Mouse (Mus musculus): ENCODE measurements around the gene Blm.

Gene Blm

DNA sequence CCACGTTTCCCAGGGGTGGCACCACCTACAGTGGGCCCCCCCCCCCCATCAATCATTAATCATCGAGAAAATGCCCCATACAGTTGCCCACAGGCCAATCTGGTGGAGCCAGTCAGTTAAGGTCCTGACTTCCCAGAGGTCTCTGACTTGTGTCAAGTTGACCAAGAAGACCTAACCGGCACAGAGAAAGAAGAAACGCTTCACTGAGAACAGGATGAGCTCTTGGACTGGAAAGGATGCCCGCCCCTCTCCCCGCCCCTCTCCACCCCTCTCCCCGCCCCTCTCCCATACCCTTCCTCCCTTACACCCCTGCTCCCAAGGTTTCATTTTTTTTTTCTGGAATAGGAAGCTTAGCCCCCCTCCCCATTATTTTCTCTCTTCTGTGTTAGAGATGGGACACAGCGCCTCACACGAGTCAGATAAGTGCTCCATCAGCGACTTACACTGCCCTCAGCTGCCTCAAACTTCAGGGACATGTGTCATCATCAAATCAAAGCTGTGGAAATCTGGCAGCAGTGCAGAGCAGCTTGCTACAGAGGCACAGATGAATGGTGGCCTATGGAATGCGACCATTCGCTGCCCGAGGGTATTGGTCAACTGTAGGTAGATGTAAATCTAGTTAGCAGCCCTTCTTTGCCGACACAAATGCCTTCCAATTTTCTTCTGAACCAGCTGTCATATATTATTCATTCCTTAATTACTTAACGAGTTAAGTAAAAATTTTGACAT, 95.7 kb downstream of the Blm start:
- DNase-seq (ENCODE audit: low spot score), result no peak

DNA sequence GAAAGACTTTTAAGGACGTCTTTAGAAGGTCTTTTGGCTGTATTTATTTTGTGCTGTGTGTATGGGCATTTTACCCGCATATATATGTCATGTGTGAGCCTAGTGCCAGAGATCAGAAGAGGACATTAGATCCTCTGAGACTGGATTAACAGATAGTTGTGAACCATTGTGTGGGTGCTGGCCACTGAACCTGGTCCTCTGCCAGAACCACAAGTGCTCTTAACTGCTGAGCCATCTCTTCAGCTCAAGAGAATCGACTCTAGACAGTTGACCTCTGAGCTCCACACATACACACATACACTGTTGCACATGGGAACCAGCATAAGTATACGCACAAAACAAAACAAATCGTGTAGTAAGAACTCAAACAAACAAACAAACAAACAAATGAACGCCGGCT, 98.3 kb downstream of the Blm start:
- DNase-seq (ENCODE audit: low spot score), result no peak

DNA sequence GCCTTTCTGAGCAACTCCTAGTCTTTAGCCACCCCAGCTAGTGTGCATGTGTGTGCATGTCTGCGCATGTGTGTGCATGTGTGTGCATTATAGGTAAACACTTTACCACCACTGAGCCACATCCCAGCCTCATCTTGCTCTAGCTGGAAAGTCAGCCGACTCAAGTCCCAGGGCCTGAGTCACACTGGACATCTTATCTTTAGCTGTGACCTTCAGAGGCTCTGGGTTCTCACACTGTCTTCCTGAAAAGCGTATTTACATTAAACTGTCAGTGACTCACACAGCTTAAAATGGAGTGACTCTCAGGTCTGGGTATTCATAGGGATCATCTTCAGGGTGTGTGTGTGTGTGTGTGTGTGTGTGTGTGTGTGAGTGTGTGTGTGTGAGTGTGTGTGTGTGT, 99.3 kb downstream of the Blm start:
- no peak for DNase-seq (ENCODE audit: low spot score)

DNA sequence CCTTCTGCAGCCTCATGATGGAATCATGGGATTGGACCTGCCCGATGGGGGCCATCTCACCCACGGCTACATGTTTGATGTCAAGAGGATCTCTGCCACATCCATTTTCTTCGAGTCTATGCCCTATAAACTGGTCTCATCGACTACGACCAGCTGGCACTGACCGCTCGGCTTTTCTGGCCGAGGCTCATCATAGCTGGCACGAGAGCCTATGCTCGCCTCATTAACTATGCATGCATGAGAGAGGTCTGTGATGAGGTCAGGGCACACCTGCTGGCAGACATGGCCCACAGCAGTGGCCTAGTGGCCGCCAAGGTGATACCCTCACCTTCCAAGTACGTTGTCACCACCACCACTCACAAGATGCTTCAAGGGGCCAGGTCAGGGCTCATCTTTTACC, 105.3 kb downstream of the Blm start:
- DNase-seq (ENCODE audit: low spot score), result no peak

DNA sequence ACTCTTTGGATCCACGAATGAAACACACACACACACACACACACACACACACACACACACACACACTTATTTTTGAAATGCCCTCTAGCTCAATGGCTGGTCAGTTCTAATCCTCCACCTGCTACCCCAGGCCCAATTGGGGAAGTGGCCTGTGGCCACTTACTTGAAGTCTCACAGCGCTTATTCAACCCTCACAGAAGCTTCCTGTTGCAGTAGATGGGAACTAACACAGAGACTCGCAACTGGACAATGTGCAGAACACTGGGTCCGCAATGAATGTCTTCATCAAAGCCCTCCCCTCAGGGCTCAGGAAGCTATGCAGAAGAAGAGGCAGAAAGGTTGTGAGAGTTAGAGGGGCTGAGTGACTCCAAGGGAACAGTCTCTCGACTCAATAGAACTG, 107.2 kb downstream of the Blm start:
- no peak for DNase-seq (ENCODE audit: low spot score)

DNA sequence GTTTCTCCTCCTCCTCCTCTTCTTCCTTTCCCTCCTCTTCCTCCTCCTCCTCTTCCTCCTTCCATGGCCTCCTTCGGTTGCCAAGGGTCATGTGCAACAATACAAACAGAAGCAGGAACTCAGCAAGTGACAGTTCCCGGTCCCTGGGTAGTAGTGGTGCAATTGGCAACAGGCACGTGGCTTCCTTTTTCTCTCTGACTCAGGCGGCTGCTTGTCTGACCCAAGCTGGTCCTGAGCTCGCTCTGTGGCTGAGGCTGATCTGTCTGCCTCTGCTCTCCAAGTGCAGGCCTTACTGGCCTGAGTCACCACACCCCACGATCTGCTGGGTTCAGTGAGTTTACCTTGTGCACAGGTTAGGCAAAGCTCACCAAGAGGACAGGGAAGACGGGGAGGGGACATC, 108.6 kb downstream of the Blm start:
- DNase-seq (ENCODE audit: low spot score), result no peak

DNA sequence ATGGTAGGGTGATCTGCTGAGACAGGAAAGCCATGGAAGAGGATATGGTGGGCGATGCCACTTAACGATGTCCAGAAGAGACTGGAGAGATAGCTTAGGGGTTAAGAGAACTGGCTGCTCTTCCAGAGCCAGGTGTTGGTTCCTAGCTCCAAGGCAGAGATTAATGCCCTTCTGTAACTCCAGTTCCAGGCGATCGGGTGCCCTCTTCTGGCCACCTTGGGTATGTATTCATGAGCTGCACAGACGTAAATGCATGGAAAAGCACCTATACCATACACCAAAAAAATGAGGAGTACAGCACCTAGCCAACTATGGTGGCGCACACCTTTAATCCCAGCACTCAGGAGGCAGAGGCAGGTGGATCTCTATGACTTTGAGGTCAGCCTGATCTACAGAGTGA, 110.2 kb downstream of the Blm start:
- DNase-seq (ENCODE audit: low spot score), result no peak

DNA sequence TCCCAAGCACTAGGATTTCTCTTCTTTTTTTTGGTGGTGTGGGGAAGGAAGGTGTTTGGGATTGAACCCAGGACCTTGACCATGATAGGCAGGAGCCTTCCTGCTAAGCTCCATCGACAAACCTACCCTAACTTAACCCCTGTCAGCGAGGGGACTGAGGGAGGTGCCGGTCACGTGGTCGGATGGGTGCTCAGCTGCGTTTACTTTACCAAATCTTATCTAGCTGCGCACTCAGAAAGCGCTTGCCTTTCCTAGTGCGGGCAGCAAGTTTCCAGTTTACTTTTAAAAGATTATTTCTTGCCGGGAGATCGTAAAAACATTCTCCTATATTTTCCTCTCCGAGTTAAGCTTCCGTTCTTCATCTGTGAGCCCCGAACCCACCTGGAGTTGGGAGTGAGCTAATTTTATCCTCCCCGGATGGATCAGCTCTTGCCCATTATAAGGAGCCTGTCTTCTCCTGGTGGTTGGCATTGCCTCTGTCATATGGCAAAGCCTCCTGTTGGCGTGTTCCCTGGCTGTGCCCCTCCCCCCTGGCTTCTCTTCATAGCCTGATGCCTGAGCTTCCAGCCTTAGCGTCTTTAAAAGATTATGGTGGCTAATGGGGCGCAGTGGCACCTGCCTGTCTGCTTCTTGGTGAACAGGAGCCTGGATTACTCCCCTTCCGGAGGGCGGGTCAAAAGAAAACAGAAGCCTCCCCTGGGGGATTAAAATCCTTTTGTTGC, 112.0 kb downstream of the Blm start:
- no peak for DNase-seq (ENCODE audit: low spot score)

DNA sequence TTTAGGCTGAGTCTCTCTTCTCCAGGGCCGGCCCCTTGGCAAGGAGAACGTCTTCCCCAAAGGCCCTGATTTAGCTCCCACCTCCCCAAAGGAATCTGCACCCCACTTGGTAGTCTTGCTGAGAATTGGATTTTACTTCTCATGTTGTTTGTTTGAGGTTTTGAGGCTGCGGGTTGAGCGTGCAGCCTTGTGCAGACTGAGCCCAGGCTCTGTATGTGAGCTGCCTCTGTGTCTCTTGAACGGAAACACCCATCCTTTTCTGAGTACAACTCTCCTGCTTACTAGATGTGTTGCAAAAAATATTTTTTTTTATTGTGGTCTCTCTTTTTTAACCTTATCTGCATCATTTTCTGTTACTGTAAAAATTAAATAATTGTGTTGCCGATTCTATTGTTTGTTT, 113.3 kb downstream of the Blm start:
- DNase-seq (ENCODE audit: low spot score), result no peak

DNA sequence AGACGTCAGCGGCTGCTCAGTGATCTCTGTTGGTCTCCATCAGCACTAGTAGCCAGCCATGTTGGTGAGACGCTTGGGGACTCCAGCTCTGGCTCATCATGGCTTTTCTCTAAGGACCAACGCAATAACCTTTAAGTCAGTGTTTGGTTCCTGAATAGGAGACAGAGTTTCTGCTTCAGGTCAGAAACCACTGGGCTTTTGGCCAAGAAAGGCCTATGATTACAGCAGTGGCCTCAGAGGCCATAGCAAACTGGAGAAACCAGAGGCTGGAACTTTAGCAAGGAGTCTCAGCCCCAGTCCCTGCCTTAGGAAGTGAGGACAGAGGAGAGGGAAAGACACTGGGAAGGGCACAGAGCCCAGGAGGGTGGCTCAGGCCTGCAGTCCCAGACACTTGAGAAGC, 114.3 kb downstream of the Blm start:
- DNase-seq (ENCODE audit: low spot score), result no peak

DNA sequence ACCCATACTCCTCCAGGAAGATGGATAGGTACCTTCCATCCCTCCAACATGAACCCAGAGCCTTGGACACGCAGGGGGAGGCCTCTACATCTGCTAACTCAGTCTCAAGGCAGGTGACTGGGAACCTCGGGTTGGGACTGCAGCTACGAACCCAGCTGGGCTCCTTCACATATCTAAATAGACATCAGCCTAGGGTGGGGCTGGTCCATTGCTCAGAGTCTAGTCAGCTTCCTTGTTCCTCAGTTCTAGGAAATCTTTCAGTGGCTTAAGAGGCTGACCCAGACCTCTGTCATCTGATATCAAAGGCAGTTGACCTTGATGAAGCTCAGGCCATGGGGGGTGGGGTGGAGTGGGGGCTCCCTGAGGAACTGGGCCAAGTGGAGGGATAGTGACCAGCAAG, 115.6 kb downstream of the Blm start:
- DNase-seq (ENCODE audit: low spot score), result no peak

DNA sequence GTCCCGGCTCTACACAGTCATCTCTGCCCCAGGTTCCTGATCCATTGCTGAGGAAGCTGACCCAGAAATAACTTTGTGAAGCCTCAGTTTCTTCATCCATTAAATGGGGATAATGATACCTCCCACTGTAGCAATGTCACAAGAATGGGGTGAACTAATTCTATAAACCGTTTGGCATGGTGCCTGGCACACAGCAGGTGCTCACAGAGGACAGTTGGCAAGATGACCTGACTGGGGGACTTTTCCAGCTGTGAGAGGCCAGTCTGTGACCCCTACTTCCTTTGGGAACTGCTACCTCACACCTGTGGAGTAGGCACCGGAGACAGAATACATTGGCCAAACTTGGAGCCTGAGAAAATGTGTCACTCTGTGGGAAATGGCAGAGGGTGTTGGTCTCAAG, 116.9 kb downstream of the Blm start:
- DNase-seq (ENCODE audit: low spot score), result no peak

DNA sequence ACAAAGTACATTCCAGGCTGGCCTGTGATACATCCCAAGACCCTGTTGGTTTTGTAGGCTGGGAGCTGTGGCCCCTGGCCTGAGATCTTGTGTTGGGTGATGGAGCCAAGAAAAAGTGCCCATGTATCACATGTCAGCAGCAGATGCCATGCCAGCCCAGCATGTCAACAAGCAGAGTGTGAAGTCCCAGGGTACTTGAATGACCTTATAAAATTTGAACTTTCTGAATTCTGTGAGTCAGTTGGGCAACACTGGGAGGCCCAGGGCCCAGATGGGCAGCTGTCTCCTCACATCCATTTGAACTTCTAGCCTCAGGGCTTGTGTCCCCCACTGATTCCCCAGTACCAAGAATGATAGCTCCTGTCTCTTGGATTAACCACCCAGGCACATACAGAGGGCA, 117.3 kb downstream of the Blm start:
- no peak for DNase-seq (ENCODE audit: low spot score)

DNA sequence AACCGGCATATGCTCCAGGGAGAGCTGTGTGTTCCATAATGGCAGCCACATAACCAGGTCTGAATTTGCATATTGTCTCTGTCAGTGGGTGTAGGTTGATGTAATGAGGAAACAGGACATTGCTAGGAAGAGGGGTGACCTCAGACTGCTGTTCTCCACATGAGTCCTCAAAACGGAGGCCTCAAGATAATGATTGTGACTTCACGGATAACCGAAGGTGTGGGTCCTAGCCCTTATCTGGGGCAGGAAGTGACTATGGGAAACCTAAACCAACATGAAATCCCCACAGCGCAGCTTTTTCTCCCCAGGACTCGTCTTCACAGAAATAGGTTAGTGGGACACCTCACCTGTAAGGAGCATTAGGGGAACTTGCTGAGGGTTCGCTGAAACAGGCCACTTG, 118.0 kb downstream of the Blm start:
- no peak for DNase-seq (ENCODE audit: low spot score)

DNA sequence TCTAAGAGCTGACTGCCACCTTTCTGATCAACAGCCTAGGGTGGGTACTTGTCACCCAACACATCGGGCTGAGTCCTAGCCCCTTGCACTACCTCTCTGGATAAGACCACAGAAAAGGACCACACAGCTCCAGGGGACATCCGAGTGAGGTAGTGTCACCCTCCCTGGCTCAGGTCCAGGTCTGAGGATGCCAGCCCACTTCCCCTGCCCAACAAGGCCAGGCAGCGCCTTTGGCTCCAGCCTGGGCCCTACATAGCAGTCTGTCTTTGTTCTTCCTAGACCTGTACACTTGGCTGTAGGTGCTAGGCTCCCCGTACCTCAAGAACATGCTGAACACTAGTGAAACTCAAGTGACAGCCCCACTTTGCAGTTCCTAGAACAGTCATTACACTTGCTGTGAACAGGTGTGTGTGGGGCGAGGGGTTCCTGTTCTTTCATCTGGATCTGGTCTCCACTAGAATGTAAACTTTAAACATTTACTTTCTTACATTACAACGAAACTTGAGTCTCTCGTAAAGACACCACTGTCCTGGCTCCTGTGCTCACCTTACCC, 120.5 kb downstream of the Blm start:
- no peak for DNase-seq (ENCODE audit: low spot score)

DNA sequence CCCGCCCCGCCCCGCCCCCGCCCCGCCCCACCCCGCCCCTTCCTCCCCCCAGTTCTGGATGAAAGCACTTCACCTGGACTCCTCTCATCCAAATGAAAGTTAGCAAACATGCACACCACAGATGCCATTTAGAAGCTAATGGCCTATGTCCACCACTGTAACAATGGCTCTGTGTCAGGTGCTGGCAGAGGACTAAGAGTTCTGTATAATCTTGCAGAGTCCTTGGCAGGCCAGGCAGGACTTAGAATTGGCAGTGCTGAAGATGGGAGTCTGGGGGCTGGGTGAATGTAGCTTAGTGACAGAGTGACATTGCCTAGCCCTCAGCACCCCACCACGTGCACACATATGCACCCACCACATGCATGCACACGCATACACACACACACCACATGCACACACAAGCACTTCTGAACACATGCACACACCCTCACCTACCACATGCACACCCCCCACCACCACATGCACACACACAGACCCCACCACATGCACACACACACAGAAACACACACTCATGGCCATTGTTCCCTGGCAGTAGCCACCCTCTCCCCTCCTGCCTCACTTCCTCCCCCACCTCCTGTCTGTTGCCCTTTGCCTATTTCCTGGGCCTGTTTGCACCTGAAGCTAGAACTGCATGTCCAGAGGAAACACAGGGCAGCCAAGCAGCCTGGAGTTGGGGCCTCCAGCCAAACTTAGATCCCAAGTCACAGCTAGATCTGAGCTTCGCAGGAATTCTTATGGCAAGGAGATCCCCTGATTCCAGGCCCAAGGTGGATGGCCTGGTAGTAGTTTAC, 121.2 kb downstream of the Blm start:
- DNase-seq (ENCODE audit: low spot score), result no peak

DNA sequence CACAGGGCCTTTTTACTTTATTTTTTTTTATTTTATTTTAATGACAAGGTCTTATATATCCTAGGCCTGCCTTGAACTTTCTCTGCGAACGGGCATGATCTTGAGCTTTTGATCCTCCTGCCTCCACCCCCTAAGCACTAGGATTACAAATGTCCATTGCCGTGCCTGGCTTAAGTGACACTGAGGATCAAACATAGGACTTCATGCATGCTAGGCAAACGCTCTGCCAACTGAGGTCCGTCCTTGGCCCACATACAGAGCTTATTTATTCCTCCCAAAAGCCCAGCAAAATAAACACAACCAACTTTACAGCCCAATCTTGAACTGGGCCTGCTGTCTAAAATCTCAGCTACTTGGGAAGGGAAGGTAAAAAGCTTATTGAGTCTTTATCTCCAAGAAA, 122.1 kb downstream of the Blm start:
- DNase-seq (ENCODE audit: low spot score), result no peak

DNA sequence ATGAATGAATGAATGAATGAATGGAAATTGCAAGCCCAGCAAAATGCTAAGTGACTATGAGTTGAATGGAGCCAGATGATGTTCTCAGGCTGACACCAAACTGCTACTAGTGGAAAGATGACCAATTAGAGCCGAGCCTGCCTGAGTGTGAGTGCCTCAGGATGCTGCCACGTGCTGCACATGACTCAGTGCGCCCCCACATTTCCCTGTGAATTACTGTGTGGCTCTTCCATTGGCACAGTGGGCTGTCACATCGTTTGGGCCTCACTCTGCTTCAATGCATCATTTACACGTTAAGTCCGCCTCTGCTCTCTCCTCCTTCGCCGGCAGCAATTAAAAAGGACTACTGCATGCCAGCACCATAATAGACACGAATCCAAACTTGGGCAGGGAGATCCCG, 122.6 kb downstream of the Blm start:
- no peak for DNase-seq (ENCODE audit: low spot score)

DNA sequence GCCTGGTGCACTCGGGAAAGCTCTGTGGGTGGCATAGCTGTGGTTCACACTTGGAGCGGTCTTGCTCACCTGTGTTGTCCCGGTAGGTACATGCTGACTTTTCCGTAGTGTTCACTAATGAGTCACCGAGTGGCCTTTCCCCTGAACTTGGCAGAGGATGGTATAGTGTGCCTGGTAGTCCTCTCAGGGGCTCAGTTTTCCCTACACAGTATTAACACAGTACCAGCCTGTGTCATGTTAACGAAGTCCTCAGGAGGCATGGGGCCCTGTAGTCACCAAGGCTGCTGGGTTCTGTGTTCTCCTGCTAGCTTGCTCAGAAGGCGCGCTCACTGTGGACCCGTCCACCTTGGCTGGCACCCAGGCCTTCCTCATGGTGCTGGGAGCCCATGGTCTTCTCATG, 124.5 kb downstream of the Blm start:
- no peak for DNase-seq (ENCODE audit: low spot score)

DNA sequence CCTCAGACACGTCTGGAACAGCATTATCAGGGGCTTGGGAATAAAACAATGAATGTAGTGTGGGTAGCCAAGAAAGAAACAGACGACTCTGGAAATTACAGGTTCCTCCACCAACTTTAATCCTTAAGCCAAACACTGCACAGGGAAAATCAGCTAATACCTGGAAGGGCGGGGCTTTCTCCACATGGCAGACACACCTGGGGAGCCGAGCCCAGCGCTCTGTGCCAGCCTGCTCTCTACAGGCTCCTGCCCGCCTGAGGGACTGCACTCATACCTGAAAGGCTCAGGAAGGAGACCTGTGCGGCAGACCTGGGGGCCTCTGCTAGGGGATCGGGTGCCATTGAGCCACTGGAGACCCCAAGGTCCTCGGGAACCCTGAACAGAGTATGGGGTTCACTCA, 127.2 kb downstream of the Blm start:
- DNase-seq (ENCODE audit: low spot score), result no peak

DNA sequence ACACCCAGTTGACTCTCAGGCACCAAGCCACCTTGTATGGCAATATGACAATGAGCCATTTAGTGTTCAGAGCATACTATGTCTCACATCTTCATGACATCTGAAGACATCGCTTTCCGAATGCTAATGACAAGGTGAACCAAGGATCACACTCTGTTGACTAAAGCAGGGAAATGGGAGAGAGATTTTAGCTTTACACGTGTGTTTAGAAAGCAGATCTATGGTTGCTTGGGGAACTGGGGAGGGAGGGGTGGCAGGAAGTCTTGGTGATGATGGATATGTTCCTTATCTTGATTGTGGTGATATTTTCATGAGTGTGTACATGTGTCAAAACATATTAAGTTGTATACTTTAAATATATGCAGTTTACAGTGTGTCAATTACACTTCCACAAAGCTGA, 128.7 kb downstream of the Blm start:
- DNase-seq (ENCODE audit: low spot score), result no peak

DNA sequence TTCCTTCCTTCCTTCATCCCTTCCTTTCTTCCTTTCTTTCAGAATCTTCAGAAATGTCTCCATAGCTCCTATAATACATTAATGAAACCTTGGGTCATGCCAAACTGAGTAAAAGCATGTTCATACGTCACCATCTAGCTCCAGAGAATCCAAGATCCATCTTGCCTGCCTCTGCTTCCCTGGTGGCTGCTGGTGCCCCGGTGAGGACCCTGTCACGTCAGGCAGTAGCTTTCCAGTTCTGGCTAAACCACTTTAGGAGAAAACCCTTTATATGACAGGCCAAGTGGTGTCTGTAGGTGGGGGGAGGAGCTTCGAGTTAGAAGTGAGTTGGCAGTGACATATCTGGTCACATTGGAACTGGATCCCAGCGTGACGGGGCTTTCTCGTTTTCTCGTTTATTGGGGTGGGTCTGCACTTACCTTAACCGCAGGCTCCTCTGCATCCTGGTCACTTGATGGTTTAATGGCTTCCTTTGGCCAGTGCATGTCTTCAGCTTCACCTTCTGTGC, 129.7 kb downstream of the Blm start, which contains the start of gene Furin:
Furin (minus strand) TSS at position 249 of the 508 bp plus-strand sequence.
- DNase-seq (ENCODE audit: low spot score), result no peak

Data from ovary, postnatal 36 days (tissue).